ENCODE assay signal across 19 mouse cellular contexts in genomic region chr3:144496762-144497161, GRCm38 (mm10).
DNase-seq lines count a peak whose midpoint lies in the region; ATAC-seq and TF ChIP-seq lines count a peak whose summit lies in the region.
"Had no signal": no experiment of that assay in that cellular context is flagged by ENCODE, and none has a peak within 500 bp of the region (broad histone marks: within the 10 kb centered on the region; RNA-seq: fewer than 3 reads in every experiment).

No protein-coding gene starts in this region.

- H3ac ChIP-seq in C2C12 (ENCODE audit: control insufficient read depth, insufficient read length, low read depth): no peak overlapping the region

- H3K27me3 ChIP-seq in C2C12 (ENCODE audit: control insufficient read depth, insufficient read depth, insufficient read length): no peaks in the 10 kb centered on the region
- H3K27me3 ChIP-seq: forebrain, embryonic 12.5 days; heart, embryonic 12.5 days; hindbrain, embryonic 13.5 days; lung, embryonic 15.5 days; stomach, embryonic 15.5 days had no signal

- H3K4me3 ChIP-seq in lung, adult 2 months (replicated peaks; ENCODE audit: extremely low read depth, low read depth, low read length): no peak overlapping the region
- no peak overlapping the region for H3K4me3 ChIP-seq in C2C12 (ENCODE audit: insufficient read depth, poor library complexity, severe bottlenecking)
- H3K4me3 ChIP-seq: forebrain, embryonic 12.5 days; heart, embryonic 12.5 days; hindbrain, embryonic 13.5 days; limb, embryonic 10.5 days; lung, embryonic 15.5 days; stomach, embryonic 15.5 days had no signal

- TF ChIP-seq POLR2A in lung, adult 2 months (IDR thresholded peaks at IDR 0.05; ENCODE audit: borderline replicate concordance, extremely low read depth, low read depth, low read length): no peak

- H3K79me2 ChIP-seq in C2C12 (ENCODE audit: control insufficient read depth, insufficient read depth): peaks cover 85% of the 10 kb centered on the region

- peaks cover 28% of the 10 kb centered on the region for H3K79me3 ChIP-seq in C2C12 (ENCODE audit: low read depth)

- TF ChIP-seq CTCF in lung, adult 2 months (IDR thresholded peaks at IDR 0.05; ENCODE audit: insufficient read depth, low read length): no peak
- no peak for TF ChIP-seq CTCF in C2C12 (IDR thresholded peaks at IDR 0.05; ENCODE audit: control insufficient read depth, insufficient read depth, insufficient read length)

- peak; percentile 72 for ATAC-seq in megakaryocyte progenitor cell, adult 5-6 weeks (replicated peaks; ENCODE audit: poor library complexity)
- ATAC-seq: inflammation-experienced regulatory T-cells, adult 6 months had no signal

- DNase-seq in lung, adult 18-20 months: peak; percentile 22 to 42
- DNase-seq in lung, adult 2 months: no peak
- DNase-seq in adipocyte (ENCODE audit: low spot score): peak; percentile 9
- no peak for DNase-seq in left cerebral cortex, adult 8-10 months (ENCODE audit: low spot score in 2 of 2)
- DNase-seq in frontal cortex, postnatal 25 days (ENCODE audit: low spot score in 2 of 2): no peak
- DNase-seq: cerebellum, adult 2 months; cerebellum, postnatal 36 days; kidney, adult 2 months; kidney, postnatal 10 days; right cerebral cortex, postnatal 14 days had no signal

- WGBS in lung, adult 2 months: 47% methylated on average over 5 of the region's 5 CpGs

- no peaks in the 10 kb centered on the region for H3K36me3 ChIP-seq in C2C12 (ENCODE audit: control insufficient read depth, insufficient read depth)
- H3K36me3 ChIP-seq: forebrain, embryonic 12.5 days; heart, embryonic 12.5 days; hindbrain, embryonic 13.5 days; limb, embryonic 10.5 days; lung, embryonic 15.5 days; stomach, embryonic 15.5 days had no signal

- peaks cover 5% of the 10 kb centered on the region; the same call in 1 of the 2 replicates for H3K4me1 ChIP-seq in lung, adult 2 months (ENCODE audit: control insufficient read depth, insufficient read depth, low read length)
- H3K4me1 ChIP-seq: limb, embryonic 10.5 days; lung, embryonic 15.5 days; stomach, embryonic 15.5 days had no signal

TF ChIP-seq in C2C12, 6 proteins besides CTCF, POLR2A, EP300 and RAD21:
- TF ChIP-seq FOSL1 (IDR thresholded peaks at IDR 0.05; ENCODE audit: insufficient read depth, low read length, poor library complexity, severe bottlenecking) (no peak), MAX (IDR thresholded peaks at IDR 0.05) (no peak), CEBPB (IDR thresholded peaks at IDR 0.05; ENCODE audit: low read depth) (peak; percentile 47)

Comparison
In these comparisons a context has a peak if more than half of its experiments do, and no peak if none do; other contexts are left out.
1. DNase-seq: peak in lung, adult 18-20 months (2 of 2) and adipocyte (single experiment); none in lung, adult 2 months (single experiment), left cerebral cortex, adult 8-10 months (0 of 2) and frontal cortex, postnatal 25 days (0 of 2).